Mouse (Mus musculus) urinary bladder, postnatal 36 days (tissue): ENCODE data around the gene Plekha5.

Experiments
- DNase-seq, 2 experiments: peaks; one replicate each; pipeline ENCODE4 v3.0.0; 2022; ENCODE audit warnings: low spot score in 2 of 2, mixed read lengths in 1 of 2

Gene Plekha5

DNA sequence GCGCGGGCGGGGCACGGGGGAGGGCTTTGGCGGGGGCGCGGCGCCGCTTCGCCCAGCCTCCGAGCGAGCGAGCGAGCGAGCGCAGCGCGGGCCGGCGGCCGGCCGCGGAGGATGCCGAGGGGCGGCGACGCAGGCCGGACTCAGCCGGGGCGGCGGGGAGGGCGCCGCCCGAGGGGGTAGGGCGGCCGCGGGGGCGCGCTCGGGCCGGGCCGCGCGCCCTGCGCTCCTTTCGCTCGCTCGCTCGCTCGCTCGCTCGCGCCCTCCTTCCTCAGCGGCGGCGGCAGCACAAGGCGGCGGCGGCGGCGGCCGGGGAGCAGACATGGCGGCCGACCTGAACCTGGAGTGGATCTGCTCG, at the start of gene Plekha5:
Gene Plekha5, plus strand, starts transcription at position 209 of the 355 bp plus-strand sequence.
- peak; percentile 57 to 58 for DNase-seq

GRCm38 (mm10) chr6:140375671-140376070, 48.2 kb upstream of the Plekha5 start:
- no peak for DNase-seq

DNA sequence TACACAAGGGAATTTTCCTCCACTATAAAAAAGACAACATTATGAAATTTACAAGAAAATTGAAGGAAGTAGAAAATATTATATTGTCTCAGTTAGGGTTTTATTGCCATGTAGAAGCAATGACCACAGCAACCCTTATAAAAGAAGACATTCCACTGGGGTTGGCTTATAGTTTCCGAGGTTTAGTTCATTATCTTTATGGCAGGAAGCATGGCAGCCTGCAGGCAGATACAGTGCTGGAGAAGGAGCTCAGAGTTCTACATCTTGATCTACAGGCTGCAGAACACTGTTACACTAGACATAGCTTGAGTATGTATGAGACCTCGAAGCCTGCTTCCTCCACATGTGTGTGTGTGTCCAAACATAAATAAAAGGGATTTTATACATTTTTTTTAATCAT, 43.3 kb upstream of the Plekha5 start:
- DNase-seq = no peak

DNA sequence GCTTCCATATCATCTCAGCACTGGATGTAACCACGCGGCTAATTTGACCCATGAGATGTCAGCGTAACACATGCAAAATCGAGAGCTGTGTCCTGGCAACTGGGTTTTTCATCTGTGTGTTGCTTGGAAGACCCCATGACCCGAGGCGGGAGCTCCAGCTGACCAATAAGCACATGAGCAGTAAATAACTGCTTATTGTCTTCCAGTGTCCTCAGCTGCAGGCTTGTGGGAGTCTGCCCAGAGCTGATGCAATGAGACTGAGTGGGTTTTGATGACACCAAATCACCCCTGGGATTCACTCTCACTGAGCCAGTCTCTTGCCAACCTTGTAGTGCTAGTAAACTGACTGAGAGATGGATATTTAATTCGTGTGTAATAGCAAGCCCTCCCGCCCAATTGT, 42.7 kb upstream of the Plekha5 start:
- DNase-seq = no peak

DNA sequence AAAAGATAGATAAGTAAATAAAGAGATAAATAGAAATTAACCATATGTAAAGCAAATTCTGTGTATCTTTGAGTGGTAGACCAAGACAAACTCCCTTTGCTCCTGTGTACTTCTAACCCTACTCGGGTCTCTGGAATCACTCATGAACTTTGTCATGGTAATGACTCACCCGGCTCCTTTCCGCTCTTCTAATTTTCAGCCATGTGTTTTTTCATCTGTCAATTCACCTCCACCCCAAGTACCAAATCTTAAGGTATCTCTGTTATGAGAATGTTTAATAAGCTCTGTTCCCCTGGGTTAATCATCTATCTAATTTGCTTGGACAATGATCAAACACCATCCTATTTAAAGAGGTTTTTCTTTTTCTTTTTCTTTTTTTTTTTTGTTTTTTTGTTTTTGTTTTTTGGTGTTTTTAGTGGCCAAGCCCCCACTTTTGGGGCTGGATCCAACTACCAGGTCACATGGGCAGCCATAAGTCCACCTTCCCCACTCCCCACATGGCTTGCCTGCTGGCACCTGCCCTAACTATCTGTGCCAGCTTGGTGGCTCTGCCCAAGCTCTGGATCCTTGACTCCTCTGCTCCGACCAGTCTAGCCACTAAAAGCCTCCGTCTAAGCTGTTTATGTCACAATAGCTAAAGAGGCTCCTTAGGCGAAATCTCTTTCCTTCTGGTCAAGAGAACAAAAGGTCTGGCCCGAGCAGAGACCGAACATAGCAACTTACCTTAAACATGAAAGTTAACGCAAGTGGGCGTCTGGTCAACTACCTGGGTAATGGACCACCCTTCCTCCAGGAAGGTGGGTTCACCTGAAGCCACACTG, 40.1 kb upstream of the Plekha5 start:
- no peak for DNase-seq

GRCm38 (mm10) chr6:140396687-140397086, 27.2 kb upstream of the Plekha5 start:
- peak; percentile 17 to 18 for DNase-seq

GRCm38 (mm10) chr6:140402766-140403310, 21.0 kb upstream of the Plekha5 start:
- DNase-seq = no peak

GRCm38 (mm10) chr6:140411996-140412395, 11.9 kb upstream of the Plekha5 start:
- no peak for DNase-seq

DNA sequence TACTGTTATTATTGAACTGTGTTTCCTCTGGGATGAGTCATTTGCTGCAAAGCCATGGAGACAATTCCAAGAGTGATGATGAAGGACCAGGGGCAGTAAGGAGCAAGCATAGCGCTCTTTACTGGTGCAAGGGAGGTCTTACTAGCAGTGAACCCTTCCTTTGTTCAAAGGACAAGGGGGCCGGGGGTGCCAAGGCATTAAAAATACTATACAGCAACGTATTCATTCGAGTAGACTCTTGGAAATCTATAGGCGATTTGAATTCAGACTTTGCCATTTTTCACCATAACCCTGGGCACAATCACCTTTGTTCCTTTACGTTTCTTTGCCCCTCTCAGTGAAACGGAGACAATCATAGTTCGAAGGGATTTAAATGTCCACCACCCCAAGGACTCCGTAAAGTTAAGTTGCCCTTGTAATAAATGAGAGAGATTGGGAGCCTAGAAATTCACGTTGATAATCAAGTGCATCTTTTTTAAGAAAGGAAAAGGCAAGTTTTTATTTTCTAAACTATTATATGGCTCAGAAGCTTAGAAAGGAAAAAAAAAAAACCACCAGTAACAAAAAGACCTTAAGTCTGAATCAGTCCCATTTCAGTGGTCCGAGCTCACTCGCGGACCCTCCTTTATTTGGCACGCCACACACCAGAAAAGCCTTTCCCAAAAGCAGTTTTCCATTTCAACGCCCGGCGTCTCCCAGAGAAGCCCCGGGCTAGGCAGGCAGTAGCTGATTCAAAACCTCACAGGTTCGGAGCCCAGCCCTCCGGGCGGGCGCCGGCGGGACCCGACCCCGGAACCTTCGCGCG, 611 bp upstream of the Plekha5 start:
- no peak for DNase-seq

DNA sequence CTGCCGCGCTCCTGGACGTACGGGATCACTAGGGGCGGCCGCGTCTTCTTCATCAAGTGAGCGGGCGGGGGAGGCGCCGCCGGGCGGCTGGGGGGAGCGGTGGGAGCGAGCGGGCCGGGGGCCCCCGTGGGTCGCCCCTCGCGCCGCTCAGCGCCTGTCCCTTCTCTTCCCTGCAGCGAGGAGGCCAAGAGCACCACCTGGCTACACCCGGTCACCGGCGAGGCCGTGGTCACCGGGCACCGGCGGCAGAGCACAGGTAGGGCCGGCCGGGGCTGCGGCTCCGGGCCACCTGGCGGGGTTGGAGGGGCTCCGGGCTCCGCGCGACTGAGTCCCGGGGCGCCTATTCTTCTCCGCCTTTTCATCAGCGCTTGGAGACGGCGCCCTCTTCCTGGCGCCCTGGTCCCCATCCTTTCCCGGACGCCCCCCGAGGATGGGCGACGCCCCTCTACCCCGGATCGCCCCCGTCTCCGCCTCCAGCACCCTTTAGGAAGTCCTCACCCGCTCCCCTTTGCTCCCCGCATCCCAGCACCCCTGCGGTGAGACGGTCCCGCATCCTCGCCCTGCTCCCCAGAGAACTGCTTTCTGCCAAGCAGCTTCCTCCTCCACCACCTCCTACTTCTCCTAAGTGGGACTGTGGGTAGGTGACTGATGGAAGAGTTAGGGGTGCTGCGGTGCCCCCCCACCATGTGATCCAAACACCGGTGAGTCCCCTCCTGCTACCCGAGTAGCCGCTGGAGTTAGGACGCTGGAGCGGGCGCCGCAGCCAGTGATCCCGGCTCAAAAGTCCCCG, 542 bp downstream of the Plekha5 start:
- peak; percentile 23 to 38 for DNase-seq

GRCm38 (mm10) chr6:140424991-140425361, 1.1 kb downstream of the Plekha5 start:
- peak; percentile 56 for DNase-seq

DNA sequence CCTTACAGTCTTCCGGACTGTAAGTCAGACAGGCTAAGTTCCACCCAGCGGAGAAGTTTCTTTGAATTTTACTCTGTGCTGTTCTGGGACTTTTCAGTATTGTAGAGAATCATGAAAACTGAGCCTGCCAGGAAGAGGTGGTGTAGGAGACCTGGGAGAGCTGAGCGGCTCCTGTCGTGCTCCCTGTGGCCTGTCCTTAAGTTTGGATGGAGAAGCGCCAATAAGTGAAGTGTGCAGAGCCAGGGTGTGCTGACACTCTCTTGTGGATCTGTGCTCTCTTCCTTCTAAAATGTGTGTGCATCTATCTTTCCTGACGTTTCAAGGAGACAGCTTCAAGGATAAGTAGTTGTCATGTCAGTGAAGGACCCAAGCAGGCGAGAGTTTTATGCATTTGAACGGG, 5.4 kb downstream of the Plekha5 start:
- DNase-seq = no peak

GRCm38 (mm10) chr6:140432363-140432762, 8.5 kb downstream of the Plekha5 start:
- no peak for DNase-seq

- peak in 1 of 2 experiments; percentile 35 for DNase-seq
Measured at GRCm38 (mm10) chr6:140443374-140443773, 19.5 kb downstream of the Plekha5 start.

GRCm38 (mm10) chr6:140444147-140444546, 20.3 kb downstream of the Plekha5 start:
- DNase-seq = no peak

GRCm38 (mm10) chr6:140444855-140445465, 21.1 kb downstream of the Plekha5 start:
- DNase-seq = no peak

DNA sequence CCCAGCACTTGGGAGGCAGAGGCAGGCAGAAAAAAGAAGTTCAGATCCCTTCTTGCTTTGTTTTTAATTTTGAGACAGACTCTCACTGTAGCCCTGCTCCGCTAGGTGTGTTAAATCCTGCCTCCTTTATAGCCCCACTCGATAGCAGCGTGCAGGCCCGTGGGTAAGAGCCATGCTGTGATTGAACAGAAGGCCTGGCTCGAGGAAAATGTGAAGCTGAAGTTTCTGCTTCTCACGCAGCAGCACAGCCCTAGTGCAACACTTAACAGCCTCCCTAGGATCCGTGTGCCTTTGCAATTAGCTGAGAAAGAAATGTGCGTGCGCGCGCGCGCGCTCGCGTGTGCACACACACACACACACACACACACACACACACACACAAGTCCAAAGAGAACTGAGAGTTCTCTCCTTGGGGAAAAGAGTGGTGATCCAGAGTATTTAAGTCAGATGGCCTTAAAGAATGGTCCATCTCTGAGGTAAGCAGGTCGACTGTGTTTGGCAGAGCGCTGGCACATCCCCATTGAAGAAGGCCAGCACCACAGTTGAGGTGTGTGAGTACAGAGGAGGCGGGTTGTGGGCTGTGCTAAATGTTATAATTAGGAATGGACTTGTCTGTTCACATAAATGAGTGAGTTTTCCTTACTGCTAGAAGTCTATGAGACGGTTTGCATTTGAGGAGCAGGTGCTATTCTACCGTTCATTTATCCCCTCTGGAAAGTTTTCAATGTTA, 24.3 kb downstream of the Plekha5 start:
- DNase-seq = no peak

DNA sequence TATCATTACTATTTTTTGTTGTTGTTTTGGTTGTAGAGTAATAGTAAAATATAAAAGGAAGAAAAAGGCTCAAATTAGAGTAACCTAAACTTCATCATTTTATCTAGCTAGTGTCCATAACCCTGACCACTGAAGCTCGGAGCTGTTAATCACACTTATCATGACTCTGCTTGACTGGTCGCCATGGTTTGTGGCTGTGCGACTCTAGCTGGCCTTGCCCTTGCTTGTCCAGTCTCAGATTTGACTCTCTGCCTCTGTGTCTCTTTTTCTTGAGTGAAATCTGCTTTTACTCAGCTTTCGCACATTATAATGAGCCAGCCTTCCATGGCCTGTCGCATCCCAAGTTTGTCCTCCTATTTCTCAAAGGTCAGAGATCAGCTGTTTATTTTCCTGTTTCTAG, 26.8 kb downstream of the Plekha5 start:
- DNase-seq = no peak

GRCm38 (mm10) chr6:140452736-140453135, 28.9 kb downstream of the Plekha5 start:
- DNase-seq = no peak

GRCm38 (mm10) chr6:140453454-140453853, 29.6 kb downstream of the Plekha5 start:
- no peak for DNase-seq

DNA sequence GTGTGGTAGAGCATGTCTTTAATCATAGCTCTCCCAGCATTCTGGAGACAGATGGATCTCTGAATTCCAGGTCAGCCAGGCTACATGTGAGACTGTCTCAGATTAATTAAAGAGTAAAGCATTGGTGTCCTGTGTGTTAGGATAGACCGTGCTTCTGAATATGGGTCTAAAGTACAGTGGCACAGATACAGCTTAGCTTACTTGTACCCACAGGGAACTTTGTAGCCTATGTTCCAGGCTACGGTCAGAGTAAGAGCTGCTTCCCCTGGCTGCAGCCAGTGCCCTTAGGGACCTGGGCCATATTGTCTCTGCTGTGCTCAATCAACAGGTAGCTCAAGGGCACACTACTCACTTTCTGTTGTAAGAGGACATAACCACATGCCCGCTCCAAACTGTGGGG, 30.5 kb downstream of the Plekha5 start:
- no peak for DNase-seq
